12 mouse cellular contexts compared by ENCODE assay signal in the genomic region with DNA sequence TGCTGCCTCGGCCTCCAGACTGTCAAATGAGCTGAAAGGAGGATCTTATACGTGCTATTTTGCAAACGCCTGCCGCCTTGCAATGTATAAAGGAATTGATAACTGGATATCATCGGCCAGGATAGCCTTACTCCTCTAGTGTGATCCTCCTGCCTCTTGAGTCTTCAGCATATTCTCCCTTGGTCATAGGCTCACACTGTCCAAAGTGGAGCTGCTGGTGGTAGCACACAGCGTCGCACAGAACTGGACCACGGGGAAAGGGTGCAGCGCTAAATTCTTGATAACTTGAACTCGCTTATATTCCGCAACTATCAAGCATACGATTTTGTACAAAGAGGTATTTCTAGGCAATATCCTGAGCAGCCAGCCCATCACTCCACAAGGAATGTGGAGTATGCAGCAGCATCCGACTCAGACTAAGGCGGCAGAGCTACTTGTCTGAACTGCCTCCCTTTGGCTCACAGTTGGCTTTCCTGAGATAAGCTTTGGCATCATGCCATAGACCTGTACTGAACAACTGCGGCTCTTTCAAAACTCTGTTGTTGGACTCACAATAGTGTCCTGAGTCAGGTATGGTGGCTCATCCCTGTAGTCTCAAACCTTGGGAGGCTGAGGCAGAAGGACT. TPM values are rescaled to one million over a fixed set of nuclear protein-coding genes. Genes with fewer than 3 reads are reported as not detected.
A peak's percentile ranks its signal among the peaks of the same experiment; 100 is the strongest.
DNase-seq lines count a peak whose midpoint lies in the region; ATAC-seq and TF ChIP-seq lines count a peak whose summit lies in the region.
"Had no signal": no experiment of that assay in that cellular context is flagged by ENCODE, and none has a peak within 500 bp of the region (broad histone marks: within the 10 kb centered on the region; RNA-seq: fewer than 3 reads in every experiment).

No protein-coding gene starts in this region.

- no peak overlapping the region for H3K4me2 ChIP-seq in forebrain, embryonic 14.5 days (ENCODE audit: low read length)
- H3K4me2 ChIP-seq in forebrain, embryonic 11.5 days (ENCODE audit: low read depth, low read length, severe bottlenecking) = no peak overlapping the region
- no peak overlapping the region for H3K4me2 ChIP-seq in limb, embryonic 14.5 days (replicated peaks; ENCODE audit: low read depth, low read length, severe bottlenecking)
- H3K4me2 ChIP-seq: liver, embryonic 15.5 days had no signal

- 80% methylated on average over 15 of the region's 15 CpGs for WGBS in forebrain, embryonic 14.5 days
- WGBS in forebrain, embryonic 11.5 days = 86% methylated on average over 15 of the region's 15 CpGs
- 76% methylated on average over 15 of the region's 15 CpGs for WGBS in liver, adult 2 months
- 69% methylated on average over 15 of the region's 15 CpGs for WGBS in limb, embryonic 14.5 days

- TF ChIP-seq CTCF in liver, adult 2 months (IDR thresholded peaks at IDR 0.05; ENCODE audit: low read depth, low read length) = no peak

- H3K4me3 ChIP-seq in forebrain, embryonic 14.5 days (ENCODE audit: low read depth, low read length) = no peak overlapping the region
- H3K4me3 ChIP-seq in forebrain, embryonic 11.5 days (ENCODE audit: low read depth, low read length) = no peak overlapping the region
- H3K4me3 ChIP-seq in liver, adult 2 months (ENCODE audit: insufficient read depth, low read depth, low read length) = no peak overlapping the region
- no peak overlapping the region for H3K4me3 ChIP-seq in limb, embryonic 14.5 days (replicated peaks; ENCODE audit: low read length)
- H3K4me3 ChIP-seq: liver, embryonic 15.5 days; neural tube, embryonic 12.5 days had no signal

- peak; percentile 51 for DNase-seq in forebrain, embryonic 14.5 days (ENCODE audit: low spot score)
- no peak for DNase-seq in forebrain, embryonic 11.5 days (ENCODE audit: low spot score)
- DNase-seq in liver, adult 2 months (ENCODE audit: extremely low read depth, low read depth, low spot score) = peak; percentile 45
- DNase-seq in liver (no peak), ZHBTc4 (ENCODE audit: low read depth, low spot score) (peak; percentile 60)
- DNase-seq in limb, embryonic 14.5 days (ENCODE audit: low spot score) = peak; percentile 56
- no peak for DNase-seq in left cerebral cortex, postnatal 14 days (ENCODE audit: low spot score in 2 of 2)
- no peak for DNase-seq in right cerebral cortex, postnatal 36 days (ENCODE audit: low spot score in 2 of 2)
- DNase-seq: kidney, postnatal 25 days; right cerebral cortex, postnatal 4 days had no signal

- no peak overlapping the region for H3K27ac ChIP-seq in forebrain, embryonic 14.5 days (ENCODE audit: low read depth, low read length)
- H3K27ac ChIP-seq in forebrain, embryonic 11.5 days (ENCODE audit: low read depth, low read length) = no peak overlapping the region
- H3K27ac ChIP-seq in liver, adult 2 months (replicated peaks; ENCODE audit: insufficient read depth, low read depth, low read length) = no peak overlapping the region
- no peak overlapping the region for H3K27ac ChIP-seq in limb, embryonic 14.5 days (replicated peaks; ENCODE audit: low read depth, low read length)
- H3K27ac ChIP-seq: liver, embryonic 15.5 days; neural tube, embryonic 12.5 days had no signal

- H3K9ac ChIP-seq in forebrain, embryonic 14.5 days (ENCODE audit: low read length) = no peak overlapping the region
- H3K9ac ChIP-seq in forebrain, embryonic 11.5 days (ENCODE audit: low read length) = no peak overlapping the region
- no peak overlapping the region for H3K9ac ChIP-seq in liver, adult 2 months (ENCODE audit: low read depth, low read length)
- no peak overlapping the region for H3K9ac ChIP-seq in limb, embryonic 14.5 days (ENCODE audit: low read depth, low read length, severe bottlenecking)
- H3K9ac ChIP-seq: liver, embryonic 15.5 days; neural tube, embryonic 12.5 days had no signal

- intact Hi-C loops in left cerebral cortex, postnatal 14 days (cut with DNase I) = no loop called here

- H3K4me1 ChIP-seq in forebrain, embryonic 14.5 days (ENCODE audit: control insufficient read depth, insufficient read depth, low read length) = no peaks in the 10 kb centered on the region
- peaks cover 5% of the 10 kb centered on the region; the same call in 1 of the 2 replicates for H3K4me1 ChIP-seq in forebrain, embryonic 11.5 days (replicated peaks; ENCODE audit: control insufficient read depth, insufficient read depth, low read length)
- peaks cover 2% of the 10 kb centered on the region; the same call in 1 of the 2 replicates for H3K4me1 ChIP-seq in liver, adult 2 months (ENCODE audit: control insufficient read depth, insufficient read depth, low read length)
- H3K4me1 ChIP-seq in limb, embryonic 14.5 days (ENCODE audit: control insufficient read depth, insufficient read depth, low read length) = peaks cover 49% of the 10 kb centered on the region
- H3K4me1 ChIP-seq: liver, embryonic 15.5 days had no signal

- no peak for ATAC-seq in forebrain, embryonic 14.5 days
- no peak for ATAC-seq in forebrain, embryonic 11.5 days (replicated peaks; ENCODE audit: low FRiP score)
- no peak for ATAC-seq in limb, embryonic 14.5 days (ENCODE audit: low FRiP score, low read depth)

- H3K27me3 ChIP-seq in forebrain, embryonic 14.5 days (replicated peaks; ENCODE audit: control insufficient read depth, insufficient read depth, low read length) = no peaks in the 10 kb centered on the region
- no peaks in the 10 kb centered on the region for H3K27me3 ChIP-seq in forebrain, embryonic 11.5 days (ENCODE audit: control insufficient read depth, insufficient read depth, low read length)
- H3K27me3 ChIP-seq in liver, adult 2 months (ENCODE audit: control insufficient read depth, insufficient read depth, low read length) = no peaks in the 10 kb centered on the region
- H3K27me3 ChIP-seq in limb, embryonic 14.5 days (ENCODE audit: control insufficient read depth, insufficient read depth, low read length) = no peaks in the 10 kb centered on the region
- H3K27me3 ChIP-seq: liver, embryonic 15.5 days; neural tube, embryonic 12.5 days had no signal

- TF ChIP-seq POLR2A in liver, adult 2 months (IDR thresholded peaks at IDR 0.05; ENCODE audit: extremely low read depth, insufficient read depth, low read length) = no peak
- TF ChIP-seq POLR2A in limb, embryonic 14.5 days (IDR thresholded peaks at IDR 0.05; ENCODE audit: borderline replicate concordance, extremely low read depth, insufficient read depth, insufficient read length) = no peak

- H3K9me3 ChIP-seq in forebrain, embryonic 14.5 days (replicated peaks; ENCODE audit: control insufficient read depth, low read length) = no peaks in the 10 kb centered on the region
- H3K9me3 ChIP-seq in forebrain, embryonic 11.5 days (ENCODE audit: control insufficient read depth, low read length) = no peaks in the 10 kb centered on the region; the same call in 1 of the 2 replicates
- H3K9me3 ChIP-seq in limb, embryonic 14.5 days (ENCODE audit: control insufficient read depth, low read length) = no peaks in the 10 kb centered on the region
- H3K9me3 ChIP-seq: liver, embryonic 15.5 days had no signal

- no peaks in the 10 kb centered on the region for H3K36me3 ChIP-seq in forebrain, embryonic 14.5 days (ENCODE audit: control insufficient read depth, insufficient read depth, low read length)
- no peaks in the 10 kb centered on the region for H3K36me3 ChIP-seq in forebrain, embryonic 11.5 days (ENCODE audit: control insufficient read depth, insufficient read depth, low read length)
- no peaks in the 10 kb centered on the region for H3K36me3 ChIP-seq in liver, adult 2 months (ENCODE audit: control insufficient read depth, insufficient read depth, low read length)
- peaks cover 16% of the 10 kb centered on the region for H3K36me3 ChIP-seq in limb, embryonic 14.5 days (ENCODE audit: control insufficient read depth, insufficient read depth, low read length)
- H3K36me3 ChIP-seq: liver, embryonic 15.5 days had no signal

- no peaks in the 10 kb centered on the region for H3K79me2 ChIP-seq in liver, adult 2 months (ENCODE audit: control insufficient read depth, insufficient read depth, low read length)

RNA-seq across cellular contexts. Expression of gene Lpar1, which starts 18.9 kb away (rescaled TPM):
- 33.8 and 35.2 TPM in 2 replicates for polyA plus RNA-seq in forebrain, embryonic 14.5 days (2014; fragmentation: Nextera tagmentation; extraction: Ambion mirVana)
- 56.0 and 63.8 TPM in 2 replicates for polyA plus RNA-seq in forebrain, embryonic 11.5 days (2014; fragmentation: Nextera tagmentation; extraction: Ambion mirVana)
- 0.83 and 0.94 TPM in 2 replicates for total RNA-seq in liver, adult 2 months (2014; rRNA removed)
- 0.63 and 0.89 TPM in 2 replicates for polyA plus RNA-seq in liver, adult 2 months (2012; rRNA removed)
- 90.8 and 114 TPM in 2 replicates for polyA plus RNA-seq in limb, embryonic 14.5 days (2012; rRNA removed)
- 161 and 187 TPM in 2 replicates for polyA plus RNA-seq in limb, embryonic 14.5 days (2014; fragmentation: Nextera tagmentation; extraction: Ambion mirVana)
- total RNA-seq in left cerebral cortex, postnatal 14 days (2021) = 10 to 100 TPM; 15.5 to 16.5 TPM

Comparison
In these comparisons a context has a peak if more than half of its experiments do, and no peak if none do; other contexts are left out.
1. DNase-seq: peak in forebrain, embryonic 14.5 days (single experiment), liver, adult 2 months (single experiment), ZHBTc4 (single experiment) and limb, embryonic 14.5 days (single experiment); none in forebrain, embryonic 11.5 days (single experiment), liver (single experiment), left cerebral cortex, postnatal 14 days (0 of 2) and right cerebral cortex, postnatal 36 days (0 of 2).
2. RNA of gene Lpar1, which starts 18.9 kb away (polyA plus RNA-seq): 90.8 to 187 TPM in limb, embryonic 14.5 days, 56.0 to 63.8 TPM in forebrain, embryonic 11.5 days and 33.8 to 35.2 TPM in forebrain, embryonic 14.5 days; 0.63 to 0.89 TPM in liver, adult 2 months; every median in the first group is over 10 times any median in the second.